ENCODE assay signal across 34 mouse cellular contexts in genomic region chr3:76014766-76015165, GRCm38 (mm10). TPM values are rescaled to one million over a fixed set of nuclear protein-coding genes. Genes with fewer than 3 reads are reported as not detected.
"Had no signal": no experiment of that assay in that cellular context is flagged by ENCODE, and none has a peak within 500 bp of the region (broad histone marks: within the 10 kb centered on the region; RNA-seq: fewer than 3 reads in every experiment).

No protein-coding gene starts in this region.

- H3K4me3 ChIP-seq: left cerebral cortex, adult 2 months; limb, embryonic 10.5 days; limb, embryonic 12.5 days; limb, embryonic 13.5 days; limb, embryonic 15.5 days; liver, embryonic 12.5 days; liver, embryonic 13.5 days; liver, embryonic 15.5 days; lung, embryonic 15.5 days; megakaryocyte, embryonic 14.5 days; midbrain, embryonic 10.5 days; midbrain, embryonic 12.5 days; midbrain, embryonic 13.5 days; midbrain, embryonic 15.5 days; myocyte; neural tube, embryonic 12.5 days; neural tube, embryonic 13.5 days had no signal

- H3K4me1 ChIP-seq: limb, embryonic 10.5 days; limb, embryonic 12.5 days; limb, embryonic 13.5 days; limb, embryonic 15.5 days; liver, embryonic 12.5 days; liver, embryonic 13.5 days; liver, embryonic 15.5 days; lung, embryonic 15.5 days; megakaryocyte, embryonic 14.5 days; midbrain, embryonic 10.5 days; midbrain, embryonic 12.5 days; midbrain, embryonic 13.5 days; midbrain, embryonic 15.5 days; neural tube, embryonic 12.5 days; neural tube, embryonic 13.5 days had no signal

- H3K27ac ChIP-seq: left cerebral cortex, adult 2 months; limb, embryonic 10.5 days; limb, embryonic 12.5 days; limb, embryonic 13.5 days; limb, embryonic 15.5 days; liver, embryonic 12.5 days; liver, embryonic 13.5 days; liver, embryonic 14.5 days; liver, embryonic 15.5 days; lung, embryonic 15.5 days; macrophage; midbrain, embryonic 10.5 days; midbrain, embryonic 12.5 days; midbrain, embryonic 13.5 days; midbrain, embryonic 15.5 days; neural tube, embryonic 12.5 days; neural tube, embryonic 13.5 days had no signal

- H3K9me3 ChIP-seq: limb, embryonic 10.5 days; limb, embryonic 12.5 days; limb, embryonic 13.5 days; limb, embryonic 15.5 days; liver, embryonic 12.5 days; liver, embryonic 13.5 days; liver, embryonic 15.5 days; lung, embryonic 15.5 days; megakaryocyte, embryonic 14.5 days; midbrain, embryonic 10.5 days; midbrain, embryonic 12.5 days; midbrain, embryonic 13.5 days; midbrain, embryonic 15.5 days; neural tube, embryonic 12.5 days; neural tube, embryonic 13.5 days had no signal

- H3K36me3 ChIP-seq: limb, embryonic 10.5 days; limb, embryonic 12.5 days; limb, embryonic 13.5 days; limb, embryonic 15.5 days; liver, embryonic 12.5 days; liver, embryonic 13.5 days; liver, embryonic 15.5 days; lung, embryonic 15.5 days; midbrain, embryonic 10.5 days; midbrain, embryonic 12.5 days; midbrain, embryonic 13.5 days; midbrain, embryonic 15.5 days; neural tube, embryonic 12.5 days; neural tube, embryonic 13.5 days had no signal

- ATAC-seq: liver, embryonic 12.5 days; liver, postnatal 0 days; midbrain, embryonic 13.5 days; midbrain, embryonic 15.5 days; midbrain, embryonic 16.5 days had no signal

- H3K4me2 ChIP-seq: limb, embryonic 12.5 days; limb, embryonic 13.5 days; limb, embryonic 15.5 days; liver, embryonic 11.5 days; liver, embryonic 12.5 days; liver, embryonic 13.5 days; liver, embryonic 15.5 days; lung, embryonic 15.5 days; midbrain, embryonic 11.5 days; midbrain, embryonic 12.5 days; midbrain, embryonic 13.5 days; midbrain, embryonic 15.5 days; neural tube, embryonic 12.5 days; neural tube, embryonic 13.5 days had no signal

- DNase-seq: left cerebral cortex, postnatal 4 days; liver; liver, embryonic 13.5 days; liver, postnatal 0 days; lung, adult 2 months; lung, postnatal 14 days; lung, postnatal 4 days; midbrain, embryonic 14.5 days had no signal

- H3K27me3 ChIP-seq: limb, embryonic 12.5 days; limb, embryonic 13.5 days; limb, embryonic 15.5 days; liver, embryonic 12.5 days; liver, embryonic 13.5 days; liver, embryonic 15.5 days; lung, embryonic 15.5 days; megakaryocyte, embryonic 14.5 days; midbrain, embryonic 12.5 days; midbrain, embryonic 13.5 days; midbrain, embryonic 15.5 days; neural tube, embryonic 12.5 days; neural tube, embryonic 13.5 days had no signal

- H3K9ac ChIP-seq: limb, embryonic 12.5 days; limb, embryonic 13.5 days; limb, embryonic 15.5 days; liver, embryonic 12.5 days; liver, embryonic 13.5 days; liver, embryonic 14.5 days; liver, embryonic 15.5 days; liver, postnatal 0 days; lung, embryonic 15.5 days; midbrain, embryonic 12.5 days; midbrain, embryonic 13.5 days; midbrain, embryonic 15.5 days; neural tube, embryonic 12.5 days; neural tube, embryonic 13.5 days had no signal

RNA-seq across cellular contexts. Expression of gene Fstl5, which starts 59.3 kb away (rescaled TPM):
- total RNA-seq: liver, adult 2 months; megakaryocyte progenitor cell, adult 5-6 weeks; megakaryocyte, adult 5-6 weeks; megakaryocyte-erythroid progenitor cell, adult 5-6 weeks; monocyte, adult 5-6 weeks had no signal
- polyA plus RNA-seq: liver, adult 2 months; liver, embryonic 12.5 days; liver, embryonic 14.5 days; liver, embryonic 15.5 days; liver, postnatal 0 days; lung, adult 2 months; macrophage had no signal
